Mouse (Mus musculus) neural tube, embryonic 14.5 days (tissue): ENCODE measurements around the gene Agpat1. TPM values are rescaled to one million over a fixed set of nuclear protein-coding genes. Genes with fewer than 3 reads are reported as not detected.
A peak's percentile ranks its signal among the peaks of the same experiment; 100 is the strongest.

Source experiments
- ATAC-seq: fragments of 200-750 bp; cut with Nextera tagmentation; 2 replicates; pipeline ENCODE4 v1.8.0; 2017; ENCODE audit warnings: low read depth, mild to moderate bottlenecking, moderate TSS enrichment, moderate library complexity
- H3K27ac ChIP-seq: fragments of 300-500 bp; sonication (generic); 2 replicates; pipeline ENCODE4 v1.5.1; 2014; ENCODE audit warnings: low read depth, mild to moderate bottlenecking, control low read depth, low read length, moderate library complexity, mixed read lengths
- H3K27me3 ChIP-seq: fragments of 300-500 bp; sonication (generic); 2 replicates; pipeline ENCODE4 v1.6.1; 2014; ENCODE audit warnings: low read length; ENCODE audit not compliant: control insufficient read depth, insufficient read depth
- H3K36me3 ChIP-seq: fragments of 300-500 bp; sonication (generic); 2 replicates; pipeline ENCODE4 v1.6.1; 2014; ENCODE audit warnings: low read length, mixed read lengths; ENCODE audit not compliant: control insufficient read depth, insufficient read depth
- H3K4me1 ChIP-seq: fragments of 300-500 bp; sonication (generic); 2 replicates; pipeline ENCODE4 v1.6.1; 2014; ENCODE audit warnings: low read length; ENCODE audit not compliant: control insufficient read depth, insufficient read depth
- H3K4me2 ChIP-seq: fragments of 300-500 bp; sonication (generic); 2 replicates; pipeline ENCODE4 v1.6.1; 2014; ENCODE audit warnings: mild to moderate bottlenecking, low read depth, low read length, control low read depth
- H3K4me3 ChIP-seq: fragments of 300-500 bp; sonication (generic); 2 replicates; pipeline ENCODE4 v1.5.1; 2014; ENCODE audit warnings: low read depth, low read length, control low read depth, mixed read lengths
- H3K9ac ChIP-seq: fragments of 300-500 bp; sonication (generic); replicated peaks from 2 replicates; pipeline ENCODE4 v1.6.1; 2014; ENCODE audit warnings: low read depth, mild to moderate bottlenecking, control low read depth, low read length, mixed read lengths
- H3K9me3 ChIP-seq: fragments of 300-500 bp; sonication (generic); 2 replicates; pipeline ENCODE4 v1.6.1; 2016; ENCODE audit warnings: low read length; ENCODE audit not compliant: control insufficient read depth
- WGBS: fragments of 180-500 bp; shearing (Covaris S2); extraction: QIAGEN DNeasy Blood & Tissue Kit; methylation state at CpG from one replicate; pipeline ENCODE4 v1.1.7; 2014; 5-methylcytosine and 5-hydroxymethylcytosine counted together
- polyA plus RNA-seq: library from polyadenylated mRNA; unstranded; fragments of >200 nt; fragmentation: Nextera tagmentation; extraction: Ambion mirVana; gene quantifications from 2 replicates; pipeline ENCODE4 v1.2.1, GENCODE M21; 2014

Gene Agpat1
- 103 and 108 TPM in 2 replicates for polyA plus RNA-seq

GRCm38 (mm10) chr17:34604061-34604508, at the start of gene Agpat1:
TSS of gene Agpat1 (plus strand) at chr17:34604262.
- no peaks in the 10 kb centered on the region for H3K9me3 ChIP-seq
- no peaks in the 10 kb centered on the region for H3K27me3 ChIP-seq
- H3K4me3 ChIP-seq, result peak within 1 kb of the TSS; percentile 90
- under 1% methylated on average over 35 of the region's 35 CpGs for WGBS
- H3K27ac ChIP-seq, result peak within 1 kb of the TSS; percentile 86
- ATAC-seq, result peak; percentile 86
- H3K4me2 ChIP-seq, result peak within 1 kb of the TSS; percentile 97
- H3K36me3 ChIP-seq, result peaks cover 8% of the 10 kb centered on the region; the same call in 1 of the 2 replicates
- peak within 1 kb of the TSS; percentile 96 for H3K9ac ChIP-seq
- H3K4me1 ChIP-seq, result peaks cover 23% of the 10 kb centered on the region

- Histone ChIP-seq H3K27me3 (no peaks in the 10 kb centered on the region), H3K36me3 (no peaks in the 10 kb centered on the region), H3K9ac (no peak overlapping the region), H3K27ac (no peak overlapping the region), H3K4me3 (no peak overlapping the region), H3K4me1 (no peaks in the 10 kb centered on the region), H3K9me3 (no peaks in the 10 kb centered on the region), H3K4me2 (no peak overlapping the region)
- ATAC-seq, result no peak
- 24% methylated on average over 5 of the region's 5 CpGs for WGBS
Observed at GRCm38 (mm10) chr17:34555483-34555882, 48.6 kb upstream of the Agpat1 start.

GRCm38 (mm10) chr17:34556406-34556805, 47.7 kb upstream of the Agpat1 start:
- Histone ChIP-seq H3K9ac (no peak overlapping the region), H3K27me3 (no peaks in the 10 kb centered on the region), H3K36me3 (no peaks in the 10 kb centered on the region), H3K4me2 (no peak overlapping the region), H3K4me3 (no peak overlapping the region), H3K9me3 (no peaks in the 10 kb centered on the region), H3K4me1 (no peaks in the 10 kb centered on the region), H3K27ac (no peak overlapping the region)
- 89% methylated on average over 8 of the region's 8 CpGs for WGBS
- ATAC-seq, result no peak

- Histone ChIP-seq H3K36me3 (no peaks in the 10 kb centered on the region), H3K9ac (no peak overlapping the region), H3K4me1 (no peaks in the 10 kb centered on the region), H3K27me3 (no peaks in the 10 kb centered on the region), H3K27ac (no peak overlapping the region), H3K4me3 (no peak overlapping the region), H3K9me3 (no peaks in the 10 kb centered on the region), H3K4me2 (no peak overlapping the region)
- no peak for ATAC-seq
- 51% methylated on average over 11 of the region's 11 CpGs for WGBS
Observed at GRCm38 (mm10) chr17:34557411-34557810, 46.7 kb upstream of the Agpat1 start.

- no peaks in the 10 kb centered on the region for H3K27me3 ChIP-seq
- H3K27ac ChIP-seq, result no peak overlapping the region
- 85% methylated on average over 7 of the region's 7 CpGs for WGBS
- H3K4me1 ChIP-seq, result no peaks in the 10 kb centered on the region
- no peak overlapping the region for H3K4me3 ChIP-seq
- no peaks in the 10 kb centered on the region for H3K36me3 ChIP-seq
- H3K9ac ChIP-seq, result no peak overlapping the region
- no peak overlapping the region for H3K4me2 ChIP-seq
- H3K9me3 ChIP-seq, result no peaks in the 10 kb centered on the region
- no peak for ATAC-seq
Observed at GRCm38 (mm10) chr17:34559116-34559515, 44.9 kb upstream of the Agpat1 start.

GRCm38 (mm10) chr17:34559895-34560294, 44.2 kb upstream of the Agpat1 start:
- no peak overlapping the region for H3K4me3 ChIP-seq

GRCm38 (mm10) chr17:34560438-34560837, 43.6 kb upstream of the Agpat1 start:
- 91% methylated on average over 6 of the region's 6 CpGs for WGBS
- no peaks in the 10 kb centered on the region for H3K36me3 ChIP-seq
- H3K4me2 ChIP-seq, result no peak overlapping the region
- H3K27ac ChIP-seq, result no peak overlapping the region
- no peaks in the 10 kb centered on the region for H3K4me1 ChIP-seq
- no peaks in the 10 kb centered on the region for H3K9me3 ChIP-seq
- H3K27me3 ChIP-seq, result no peaks in the 10 kb centered on the region
- no peak overlapping the region for H3K4me3 ChIP-seq
- no peak for ATAC-seq
- H3K9ac ChIP-seq, result no peak overlapping the region

More at GRCm38 (mm10) chr17:34559895-34560294, 44.2 kb upstream of the Agpat1 start:
- Histone ChIP-seq H3K4me2 (no peak overlapping the region), H3K27ac (no peak overlapping the region), H3K9ac (no peak overlapping the region), H3K9me3 (no peaks in the 10 kb centered on the region), H3K36me3 (no peaks in the 10 kb centered on the region), H3K27me3 (no peaks in the 10 kb centered on the region), H3K4me1 (no peaks in the 10 kb centered on the region)
- no peak for ATAC-seq
- 17% methylated on average over 15 of the region's 15 CpGs for WGBS

GRCm38 (mm10) chr17:34561200-34561599, 42.9 kb upstream of the Agpat1 start:
- no peaks in the 10 kb centered on the region for H3K27me3 ChIP-seq
- H3K4me2 ChIP-seq, result no peak overlapping the region
- H3K4me3 ChIP-seq, result no peak overlapping the region
- no peak for ATAC-seq
- no peaks in the 10 kb centered on the region for H3K9me3 ChIP-seq
- WGBS, result 55% methylated on average over 8 of the region's 8 CpGs
- no peak overlapping the region for H3K9ac ChIP-seq
- H3K27ac ChIP-seq, result no peak overlapping the region
- H3K4me1 ChIP-seq, result no peaks in the 10 kb centered on the region
- no peaks in the 10 kb centered on the region for H3K36me3 ChIP-seq

GRCm38 (mm10) chr17:34562595-34562994, 41.5 kb upstream of the Agpat1 start:
- Histone ChIP-seq H3K9ac (no peak overlapping the region), H3K4me2 (no peak overlapping the region), H3K4me1 (no peaks in the 10 kb centered on the region), H3K27me3 (no peaks in the 10 kb centered on the region), H3K4me3 (no peak overlapping the region), H3K36me3 (no peaks in the 10 kb centered on the region), H3K9me3 (no peaks in the 10 kb centered on the region), H3K27ac (no peak overlapping the region)
- WGBS, result 67% methylated on average over 3 of the region's 3 CpGs
- no peak for ATAC-seq
